Mouse (Mus musculus) testis, adult 2 months (tissue): ENCODE measurements at regions not wholly inside any gene's neighbourhood (a gene's known extent, or its start where the extent isn't known, plus 50 kb on each side); places are given as distances from the start of the nearest gene placed in this dataset.

Experiments
- CTCF ChIP-seq: fragments of 200-500 bp; IDR thresholded peaks from 2 replicates; pipeline ENCODE4 v1.5.1; 2012; ENCODE audit warnings: low read depth, mild to moderate bottlenecking, inconsistent platforms, low read length, moderate library complexity; ENCODE audit not compliant: control insufficient read depth, insufficient read depth, insufficient replicate concordance
- POLR2A ChIP-seq: fragments of 200-500 bp; IDR thresholded peaks from 2 replicates; pipeline ENCODE4 v1.6.1; 2012; ENCODE audit warnings: low read depth, mild to moderate bottlenecking, inconsistent platforms, low read length, moderate library complexity; ENCODE audit not compliant: control insufficient read depth

DNA sequence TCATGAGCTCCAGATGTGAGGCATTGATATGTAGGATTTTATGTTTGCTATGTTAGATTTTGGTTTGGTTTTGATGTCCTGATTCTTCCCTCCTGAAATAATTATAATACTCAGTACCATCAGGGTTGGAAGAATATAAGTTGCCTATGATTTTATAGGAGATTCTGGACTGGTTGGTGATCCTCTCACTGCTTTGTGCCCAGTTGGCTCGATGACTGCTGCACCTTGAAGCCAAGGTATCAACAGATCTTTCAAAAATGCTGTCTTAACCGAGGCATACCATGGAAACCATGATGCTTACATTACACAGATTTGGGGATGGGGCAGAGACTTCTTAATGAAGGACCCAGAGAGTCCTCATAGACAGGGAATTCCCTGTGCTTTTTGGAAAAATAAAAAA is 274.4 kb downstream of the Impad1 start:
- no peak for TF ChIP-seq POLR2A
- TF ChIP-seq CTCF, result no peak
